Mouse (Mus musculus) embryo, embryonic 9.5 days (tissue): ENCODE results near the gene Zcchc7.
"Not testable (repeated sequence)": the region's sequence is repeated elsewhere in the genome, so short reads cannot be mapped to it uniquely, and the experiment has no call there.

ENCODE experiments used
- DNase-seq: peaks from one replicate; pipeline ENCODE4 v3.0.0-alpha.2; 2017; ENCODE audit errors: extremely low spot score

Gene Zcchc7

DNA sequence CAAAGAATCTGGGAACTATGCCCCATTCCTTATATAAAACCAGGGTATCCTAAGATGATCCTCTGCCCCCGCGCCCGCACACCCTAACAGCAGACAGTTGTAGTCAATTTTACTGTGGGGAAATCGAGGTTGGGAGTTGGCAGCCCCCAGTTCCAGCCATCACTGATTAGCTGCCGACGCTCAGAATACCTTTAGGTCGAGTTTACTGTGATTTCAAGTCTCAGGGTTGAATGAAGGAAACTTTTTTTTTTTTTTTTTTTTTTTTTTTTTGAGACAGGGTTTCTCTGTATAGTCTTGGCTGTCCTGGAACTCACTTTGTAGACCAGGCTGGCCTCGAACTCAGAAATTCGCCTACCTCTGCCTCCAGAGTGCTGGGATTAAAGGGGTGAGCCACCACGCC, 1.5 kb downstream of the Zcchc7 start:
- DNase-seq: not testable (repeated sequence)

DNA sequence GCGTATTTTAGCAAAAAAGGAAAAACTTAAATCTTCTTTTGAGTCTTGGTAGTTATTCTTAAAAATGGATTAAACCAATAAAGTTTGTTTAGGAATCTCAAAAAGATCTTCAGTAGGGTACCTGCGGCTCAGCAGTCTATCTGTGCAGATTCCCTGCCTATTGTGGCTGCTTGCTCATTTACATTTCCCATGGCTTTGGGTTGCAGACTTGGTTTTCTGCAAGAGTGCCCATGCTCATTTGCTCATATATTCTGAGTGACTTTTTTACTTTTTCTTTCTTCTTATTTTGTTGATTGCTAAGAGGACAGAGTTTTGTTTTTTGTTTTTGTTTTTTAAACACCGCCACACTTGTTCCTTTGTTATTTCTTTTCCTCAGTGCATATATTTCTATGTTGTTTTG, 19.2 kb downstream of the Zcchc7 start:
- no peak for DNase-seq

DNA sequence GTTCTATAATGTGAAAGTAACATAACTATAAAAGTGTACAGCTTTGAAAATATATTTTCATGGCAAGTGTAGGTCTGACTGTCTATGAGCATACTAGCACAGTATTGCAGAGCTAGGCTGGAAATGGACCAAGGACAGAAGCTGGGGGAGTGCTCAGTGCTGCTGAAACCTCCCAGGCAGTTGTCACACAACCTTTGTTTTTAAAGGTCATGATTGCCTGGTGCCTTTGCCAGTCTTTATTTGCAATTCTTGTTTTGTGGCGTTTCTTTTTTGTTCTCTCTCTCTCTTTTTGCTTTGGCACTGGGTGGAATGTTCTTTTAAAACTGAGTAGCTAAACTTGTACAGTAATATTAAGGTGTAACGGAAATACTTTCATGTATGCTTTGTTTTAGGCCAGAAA, 21.0 kb downstream of the Zcchc7 start:
- DNase-seq: no peak

DNA sequence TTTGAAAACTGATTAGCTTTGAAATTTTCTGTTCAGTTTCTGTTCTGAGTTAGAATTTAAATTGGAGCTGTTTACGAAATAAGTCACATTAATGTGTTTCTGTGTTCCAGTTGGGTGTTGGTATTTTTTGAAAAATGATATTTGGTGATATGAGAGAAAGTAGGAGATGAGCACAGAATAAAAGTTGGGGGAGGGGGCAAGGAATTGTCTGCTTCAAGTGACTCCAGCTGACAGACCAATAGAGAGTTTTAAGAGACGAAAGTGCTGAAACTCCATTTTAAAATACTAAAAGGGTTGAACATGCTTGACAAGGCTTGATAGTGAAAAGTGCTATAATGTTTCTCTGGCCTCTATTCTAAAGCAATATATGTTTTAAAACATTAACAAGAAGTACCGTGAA, 21.4 kb downstream of the Zcchc7 start:
- DNase-seq: no peak

DNA sequence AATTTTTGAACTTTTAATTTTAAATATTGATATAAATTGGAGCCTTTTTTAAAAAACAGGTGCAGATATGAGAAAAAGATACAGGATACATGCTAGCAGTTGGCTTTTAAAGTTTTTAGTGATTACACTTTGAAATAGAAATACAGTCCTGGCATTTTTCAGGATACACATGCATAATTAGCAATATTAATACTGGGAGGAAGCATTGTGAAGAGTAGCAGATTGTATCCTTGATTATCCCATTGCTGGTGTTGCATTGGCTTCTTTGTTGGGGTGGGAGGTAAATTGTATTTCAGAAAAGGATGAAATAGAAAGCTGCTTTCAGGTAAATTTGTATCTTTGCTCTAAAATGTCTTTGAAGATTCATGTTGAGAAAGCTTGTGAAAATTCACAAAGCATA, 22.0 kb downstream of the Zcchc7 start:
- DNase-seq: no peak

DNA sequence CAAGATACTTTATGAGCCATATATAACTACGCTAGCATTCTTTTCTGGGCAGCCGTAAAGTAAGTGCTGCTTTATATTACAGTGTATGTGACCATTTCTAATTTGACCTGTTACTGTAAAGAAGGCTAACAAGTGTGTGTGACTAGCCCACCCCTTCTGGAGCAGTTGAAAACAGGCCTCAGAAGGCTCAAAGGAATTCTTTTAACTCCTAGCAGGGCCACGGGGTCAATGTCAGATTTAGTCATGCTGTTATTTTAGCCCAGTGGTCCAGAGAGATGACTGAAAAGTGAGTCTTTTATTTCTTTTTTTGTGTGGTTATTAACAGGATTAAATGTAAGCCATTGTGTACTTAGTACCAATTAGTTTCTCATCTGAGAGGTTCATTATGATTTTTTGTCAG, 22.6 kb downstream of the Zcchc7 start:
- peak; percentile 15 for DNase-seq

DNA sequence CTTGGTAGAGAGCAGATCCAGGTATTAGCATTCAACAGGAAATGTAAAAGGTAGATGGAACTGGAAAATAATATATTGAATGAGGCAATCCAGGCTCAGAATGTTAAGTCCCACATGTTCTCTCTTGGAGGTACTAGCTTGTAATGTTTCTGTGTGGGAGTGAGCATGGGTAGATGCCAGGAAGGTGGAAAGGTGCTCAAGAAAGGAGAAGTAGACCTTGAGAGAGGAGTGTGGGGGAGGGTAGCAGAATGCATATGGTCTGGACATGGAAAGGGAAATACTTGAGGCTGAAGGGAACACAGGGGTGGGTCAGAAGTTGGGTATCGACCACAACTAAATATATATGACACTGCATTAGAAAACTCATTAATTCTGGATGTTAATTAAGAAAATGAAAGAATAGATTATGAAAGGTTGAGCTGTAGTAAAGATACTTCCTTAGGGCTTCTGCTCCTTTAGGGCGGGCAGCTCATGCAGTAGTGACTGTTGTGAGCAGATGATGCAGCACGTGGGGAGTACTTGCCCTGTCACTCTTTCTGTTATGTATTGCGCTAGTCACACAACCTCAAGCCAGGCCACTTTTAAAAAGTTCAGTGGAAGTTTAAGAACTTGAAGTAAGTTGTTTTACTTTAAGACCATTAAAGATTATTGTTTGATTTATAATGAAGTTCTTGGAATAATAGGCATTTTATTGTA, 24.9 kb downstream of the Zcchc7 start:
- DNase-seq: no peak

DNA sequence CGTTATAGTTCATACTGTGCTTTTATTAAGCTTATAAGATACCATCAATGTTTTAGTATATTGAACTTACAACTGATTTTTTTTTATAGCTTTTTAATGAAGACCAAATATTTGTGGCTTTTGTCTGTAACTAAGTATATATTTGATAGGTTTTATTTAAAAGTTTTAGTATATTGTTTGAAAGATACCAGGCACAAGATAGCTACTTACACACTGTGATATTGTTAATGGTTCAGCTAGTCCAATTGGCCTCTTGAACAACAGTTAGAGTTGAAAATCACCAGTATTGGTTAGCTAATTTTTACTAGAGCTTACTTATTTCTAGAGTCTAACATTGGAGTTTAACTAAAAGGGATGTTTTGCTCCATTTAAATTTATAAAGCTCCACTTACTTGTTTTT, 25.8 kb downstream of the Zcchc7 start:
- no peak for DNase-seq

DNA sequence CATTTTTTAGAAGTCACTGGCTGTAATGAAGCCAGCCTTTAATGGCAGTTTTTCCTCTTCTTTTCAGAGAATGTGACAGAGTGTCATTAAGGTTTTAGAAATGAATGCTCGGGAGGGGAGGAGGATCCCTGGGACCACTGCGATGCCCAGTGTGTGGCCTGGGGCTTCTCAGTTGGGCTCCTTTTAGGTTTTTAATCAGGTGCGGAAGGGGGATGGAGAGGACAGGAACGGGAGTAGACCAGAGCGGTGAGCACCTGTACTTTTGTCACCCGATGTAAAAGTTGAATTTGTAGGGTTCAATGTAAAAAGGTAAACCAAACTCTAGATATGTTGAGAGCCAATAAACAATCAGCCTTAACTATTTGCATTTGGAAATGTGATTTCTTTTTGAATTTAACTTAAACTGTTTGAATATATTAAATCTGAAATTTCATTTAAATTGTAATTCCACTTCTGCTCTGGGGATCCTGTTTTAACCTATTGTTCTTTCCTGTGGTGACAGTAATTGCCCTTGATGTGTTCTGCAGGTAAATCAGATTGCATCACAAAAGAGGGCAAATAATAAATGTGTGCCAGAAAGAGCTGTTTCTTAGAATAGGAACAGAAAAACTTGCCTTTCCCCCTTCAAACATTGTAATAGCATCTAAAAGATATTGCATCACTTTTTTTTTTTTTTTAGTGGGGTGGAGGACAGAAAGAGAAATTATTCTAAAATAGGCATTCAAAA, 28.1 kb downstream of the Zcchc7 start:
- no peak for DNase-seq

DNA sequence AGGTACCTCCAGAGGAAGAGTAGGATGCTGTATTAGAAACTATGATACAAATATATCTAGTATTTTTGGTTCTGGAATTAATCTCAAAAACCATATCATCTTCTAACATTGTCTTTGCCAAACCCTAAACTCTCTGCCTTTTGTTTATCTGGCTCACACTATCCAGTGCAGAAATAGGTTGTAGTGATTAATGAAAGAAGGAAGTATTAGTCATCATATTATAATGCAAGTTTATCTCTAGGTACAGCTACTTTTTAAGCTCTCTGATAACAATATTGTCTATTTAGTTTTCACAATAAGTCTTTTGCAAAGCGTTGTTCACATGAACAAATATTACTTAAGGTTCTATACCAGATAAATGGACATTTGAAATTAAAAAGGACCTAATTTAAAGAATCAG, 57.2 kb downstream of the Zcchc7 start:
- no peak for DNase-seq

DNA sequence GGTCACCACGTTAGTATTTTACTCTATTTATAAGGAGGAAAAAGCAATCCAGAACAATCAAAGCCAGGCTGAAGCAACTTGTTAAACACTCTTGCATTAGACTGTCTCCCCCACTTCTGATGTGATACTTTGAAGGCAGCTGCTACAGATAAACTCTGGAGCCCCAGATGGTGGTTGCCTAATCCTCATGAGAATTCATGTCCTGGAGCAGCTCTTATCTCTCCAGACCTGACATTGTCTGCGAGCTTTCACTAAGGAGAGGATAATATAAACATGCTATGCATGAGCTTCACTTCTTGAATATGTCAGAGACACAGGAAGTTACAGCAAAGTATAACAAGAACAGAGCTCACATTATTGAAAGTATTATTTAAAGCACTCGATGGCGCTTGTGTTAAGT, 58.1 kb downstream of the Zcchc7 start:
- peak; percentile 10 for DNase-seq

DNA sequence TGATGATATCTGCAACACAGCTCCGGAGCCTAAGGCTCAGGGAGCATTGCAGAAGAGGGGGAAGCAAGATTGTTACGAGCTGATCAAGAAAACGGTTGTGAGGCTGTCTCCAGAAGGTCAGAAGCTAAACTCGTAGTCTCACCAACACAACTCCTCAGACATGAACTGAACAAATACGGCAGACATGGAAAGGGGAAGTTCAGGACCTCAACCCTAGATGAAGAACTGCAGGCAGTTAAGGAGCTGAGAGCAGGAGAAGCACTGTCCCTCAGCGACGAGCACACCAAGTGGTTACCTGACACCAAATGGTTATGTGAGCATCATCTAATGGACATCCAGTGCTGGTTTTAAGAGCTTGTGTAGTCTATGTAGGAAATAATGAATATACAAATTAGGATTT, 60.9 kb downstream of the Zcchc7 start:
- no peak for DNase-seq

DNA sequence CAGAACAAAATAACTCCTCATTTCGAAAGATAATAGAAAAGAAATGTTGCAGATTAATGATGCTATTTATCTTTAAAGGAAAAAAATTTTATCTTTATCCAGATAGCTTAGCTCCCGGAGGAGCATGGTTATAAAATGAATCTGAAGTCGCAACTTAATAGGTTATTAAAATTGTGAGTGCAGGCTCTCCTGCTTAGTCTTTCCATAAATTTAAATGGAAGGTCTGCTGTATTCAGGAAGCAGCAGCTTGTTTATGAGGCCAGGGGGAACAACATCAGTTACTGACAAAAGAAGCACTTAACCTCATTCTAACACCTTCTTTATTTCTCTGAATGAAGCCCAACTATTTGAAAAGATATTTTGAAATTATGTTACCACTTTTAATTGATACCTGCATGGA, 74.9 kb downstream of the Zcchc7 start:
- no peak for DNase-seq

DNA sequence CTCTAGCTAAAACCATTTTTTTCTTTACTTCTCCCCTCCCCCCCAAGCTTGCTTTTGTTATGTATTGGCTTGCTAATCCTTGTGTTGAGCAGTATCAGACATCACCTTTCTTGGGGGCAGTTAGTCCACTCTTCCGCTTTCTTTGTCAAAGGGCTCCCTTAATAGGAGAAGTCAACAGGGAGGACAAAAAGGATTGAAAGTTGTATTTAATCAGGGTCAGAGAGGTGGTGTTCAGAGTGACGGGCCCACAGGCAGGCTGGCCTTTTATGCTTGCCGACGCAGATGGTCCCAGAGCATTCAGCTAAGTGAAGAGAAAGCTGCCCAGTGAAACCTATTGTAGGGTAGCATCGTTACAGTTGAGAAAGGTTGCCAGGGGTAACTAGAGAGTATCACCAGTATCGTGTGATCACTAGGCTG, 96.2 kb downstream of the Zcchc7 start:
- peak; percentile 75 for DNase-seq

DNA sequence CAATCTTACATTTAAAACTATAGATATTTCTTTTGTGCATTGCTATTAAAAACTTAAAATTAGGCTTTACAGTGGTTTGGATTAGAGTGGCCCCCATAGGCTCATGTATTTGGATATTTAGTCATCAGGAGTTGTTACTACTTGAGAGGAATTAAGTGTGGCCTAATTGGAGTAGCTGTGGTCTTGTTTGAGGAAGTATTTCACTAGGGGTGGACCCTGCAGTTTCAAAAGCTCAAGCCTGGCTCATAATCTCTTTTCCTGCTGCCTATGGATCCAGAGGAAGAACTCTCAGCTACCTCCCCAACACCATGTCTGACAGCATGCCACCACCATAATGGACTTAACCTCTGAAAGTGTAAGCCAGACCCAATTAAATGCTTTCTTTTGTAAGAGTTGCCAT, 115.9 kb downstream of the Zcchc7 start:
- DNase-seq: no peak

DNA sequence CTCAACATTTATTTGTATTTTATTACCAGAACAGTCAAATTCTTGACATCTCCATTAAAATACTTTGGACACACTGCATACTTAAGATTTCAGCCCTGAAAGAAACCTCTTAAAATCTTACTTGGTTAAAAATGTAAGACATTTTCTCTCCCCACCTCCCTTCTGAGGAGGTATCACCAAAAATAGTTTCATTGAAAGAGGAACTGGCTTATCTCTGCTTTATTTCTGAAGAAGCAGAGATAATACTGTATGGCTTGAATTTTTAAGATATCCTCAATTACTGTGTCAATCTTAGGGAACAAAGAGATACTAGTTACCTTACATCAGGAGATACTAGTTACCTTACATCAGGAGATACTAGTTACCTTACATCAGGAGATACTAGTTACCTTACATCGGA, 116.4 kb downstream of the Zcchc7 start:
- no peak for DNase-seq

DNA sequence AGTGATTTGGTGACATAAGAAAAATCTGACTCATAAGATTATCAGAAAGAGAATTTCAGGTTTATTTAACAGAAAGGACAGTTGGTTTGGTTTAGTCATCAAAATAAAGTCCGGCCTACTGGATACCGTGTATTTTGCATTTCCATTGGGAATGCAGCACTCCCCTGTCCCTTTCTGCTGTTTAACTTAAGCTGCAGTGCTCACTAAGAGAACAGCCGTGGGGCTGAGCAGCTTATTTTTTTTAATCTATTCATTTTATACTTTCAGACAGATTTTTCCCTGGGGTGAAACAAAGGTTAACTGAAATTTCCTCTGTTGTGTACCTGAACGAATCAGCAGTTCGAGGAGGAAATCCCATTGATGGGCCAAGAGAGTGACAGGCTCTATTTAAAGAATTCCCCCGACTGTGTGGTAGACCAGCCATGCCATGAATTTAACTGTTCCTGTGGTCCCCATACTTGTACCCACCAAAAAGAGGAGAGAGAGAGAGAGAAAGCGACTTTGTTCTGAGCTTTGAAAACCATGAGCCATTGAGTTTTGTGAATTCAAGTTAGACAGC, 124.5 kb downstream of the Zcchc7 start:
- DNase-seq: peak; percentile 25

DNA sequence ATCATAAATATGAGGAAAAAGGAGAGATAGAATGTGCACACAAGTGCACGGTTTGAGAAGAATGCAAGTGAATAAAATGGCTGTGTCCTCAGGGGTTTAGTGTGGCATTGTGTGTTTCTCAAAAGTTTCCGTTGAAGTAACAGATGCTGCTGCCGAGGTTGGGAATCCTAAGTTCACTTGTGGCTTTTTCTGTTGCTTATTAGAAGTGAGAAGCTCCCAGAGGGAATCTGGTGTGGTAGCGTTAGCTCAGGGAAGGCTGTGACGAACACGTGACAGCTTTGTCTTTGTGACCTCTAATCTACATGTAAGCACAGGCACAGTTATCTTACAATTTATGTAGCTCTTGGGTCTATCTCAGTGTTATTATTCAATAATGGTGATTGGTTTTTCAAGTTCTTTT, 130.5 kb downstream of the Zcchc7 start:
- DNase-seq: no peak

DNA sequence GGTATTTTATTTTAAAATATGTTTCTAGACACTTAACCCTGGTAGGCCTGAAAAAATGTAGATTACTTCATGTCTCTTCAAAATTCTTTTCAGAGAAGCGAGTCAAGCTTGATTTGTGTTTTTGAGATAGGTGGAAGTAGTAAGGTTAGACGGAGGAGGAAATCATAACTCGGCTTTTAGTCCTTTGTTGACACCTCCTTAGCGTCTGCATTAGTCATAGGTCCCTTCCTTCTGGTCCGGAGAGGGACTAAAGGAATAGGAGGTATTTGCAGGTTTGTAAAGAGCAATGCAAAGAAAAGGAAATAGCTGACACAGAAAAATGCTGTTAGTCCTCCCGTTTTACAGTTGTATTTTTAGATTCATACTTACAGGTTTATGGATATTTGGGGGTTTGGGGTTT, 135.7 kb downstream of the Zcchc7 start:
- no peak for DNase-seq

DNA sequence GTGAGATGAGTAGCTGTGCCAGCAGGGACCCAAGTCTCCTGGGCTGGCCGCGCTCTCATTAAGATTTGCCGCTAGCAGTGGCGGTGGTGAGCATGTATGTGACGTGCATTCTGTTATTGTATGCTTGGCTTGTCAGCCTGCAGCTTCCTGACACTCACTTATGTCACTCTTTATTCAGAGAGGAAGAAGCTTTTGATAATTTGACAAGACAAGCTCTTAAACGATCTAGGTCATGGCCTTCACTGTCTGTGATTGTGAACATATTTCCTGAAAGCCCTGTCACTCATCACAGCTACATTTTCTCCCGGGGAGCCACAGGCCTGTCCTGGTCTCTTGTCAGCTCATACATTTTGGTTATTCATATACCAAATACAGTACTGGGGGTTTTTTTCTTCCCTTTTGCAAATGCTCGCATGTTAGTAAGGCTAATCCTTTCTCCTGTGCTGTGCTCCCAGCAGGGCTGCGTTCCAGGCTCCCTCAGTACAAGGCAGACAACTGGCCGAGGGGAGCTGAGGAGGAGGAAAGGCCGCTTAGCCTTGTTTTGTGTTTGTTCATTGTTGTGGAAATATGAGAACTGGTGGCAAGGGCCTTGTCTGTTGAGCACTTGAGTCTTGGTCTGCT, 150.1 kb downstream of the Zcchc7 start:
- peak; percentile 52 for DNase-seq

DNA sequence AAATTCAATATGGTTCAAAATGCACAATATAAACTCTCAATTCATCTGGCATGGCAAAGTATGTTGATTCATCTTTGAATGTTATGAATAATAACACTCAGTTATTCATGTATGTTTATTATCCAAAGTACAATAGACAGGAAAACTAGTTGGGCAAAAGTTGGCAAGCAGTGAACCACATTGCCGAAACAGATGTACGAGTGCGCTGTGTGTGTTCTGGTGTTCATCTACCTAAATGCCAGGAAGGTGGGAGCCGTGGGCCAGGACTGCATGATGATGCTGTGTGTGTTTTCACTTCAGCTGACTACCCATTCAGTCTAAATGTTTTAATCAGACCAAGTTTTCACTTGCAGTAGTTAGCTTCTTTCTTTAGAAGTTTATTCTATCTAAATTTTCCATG, 150.7 kb downstream of the Zcchc7 start:
- no peak for DNase-seq

DNA sequence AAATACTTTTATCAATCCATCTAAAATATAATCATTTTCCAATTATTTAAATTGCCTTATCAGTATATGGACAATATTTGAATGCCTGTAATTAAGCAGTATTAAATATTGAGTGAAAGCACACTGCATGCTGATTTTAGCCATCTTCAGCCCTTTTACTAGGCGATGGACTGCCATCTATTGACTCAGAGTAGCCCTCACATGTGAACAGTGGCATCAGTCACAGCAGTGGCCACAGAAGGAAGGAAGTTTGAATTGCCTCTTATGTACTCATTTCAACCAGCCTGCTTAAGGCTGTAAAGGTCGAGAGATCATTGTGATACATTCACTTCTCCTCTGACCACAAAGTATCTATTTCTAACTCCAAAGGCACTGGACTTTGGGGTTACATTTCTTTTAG, 154.4 kb downstream of the Zcchc7 start:
- DNase-seq: no peak

DNA sequence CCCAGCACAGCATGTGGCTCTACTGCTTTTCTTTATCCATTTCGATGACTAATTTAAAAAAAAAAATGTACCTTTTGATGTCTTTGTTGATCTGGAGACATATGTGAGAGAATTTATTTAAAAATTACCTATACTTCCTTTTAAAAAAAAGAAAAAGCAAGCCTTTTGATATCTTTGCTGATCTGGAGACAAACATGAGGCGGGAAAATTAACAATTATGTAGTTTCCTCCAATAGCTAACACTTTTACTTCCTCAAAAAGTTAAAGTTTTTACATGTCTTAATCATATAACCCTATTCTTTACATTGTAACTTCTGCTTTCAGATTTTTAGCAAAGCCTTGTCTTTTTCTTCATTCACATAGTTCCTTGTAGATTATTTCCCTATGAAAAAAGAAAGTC, 155.2 kb downstream of the Zcchc7 start:
- no peak for DNase-seq
